Mouse (Mus musculus) forebrain, embryonic 14.5 days (tissue): ENCODE measurements around the gene Tbc1d14. TPM values are rescaled to one million over a fixed set of nuclear protein-coding genes. Genes with fewer than 3 reads are reported as not detected.

ENCODE experiments used
- ATAC-seq: fragments of 200-750 bp; cut with Nextera tagmentation; 2 replicates; pipeline ENCODE4 v1.8.0; 2017; ENCODE audit warnings: mild to moderate bottlenecking, moderate library complexity
- DNase-seq: peaks from one replicate; pipeline ENCODE4 v3.0.0-alpha.2; 2015; ENCODE audit warnings: low spot score
- H3K27ac ChIP-seq: fragments of 300-500 bp; sonication (generic); 2 replicates; pipeline ENCODE4 v1.5.1; 2014; ENCODE audit warnings: low read depth, mild to moderate bottlenecking, control low read depth, low read length, moderate library complexity
- H3K27me3 ChIP-seq: fragments of 300-500 bp; sonication (generic); replicated peaks from 2 replicates; pipeline ENCODE4 v1.6.1; 2014; ENCODE audit warnings: low read length, control low read depth, mixed read lengths; ENCODE audit not compliant: control insufficient read depth, insufficient read depth
- H3K36me3 ChIP-seq: fragments of 300-500 bp; sonication (generic); 2 replicates; pipeline ENCODE4 v1.6.1; 2014; ENCODE audit warnings: low read length, control low read depth; ENCODE audit not compliant: control insufficient read depth, insufficient read depth
- H3K4me1 ChIP-seq: fragments of 300-500 bp; sonication (generic); 2 replicates; pipeline ENCODE4 v1.6.1; 2014; ENCODE audit warnings: antibody characterized with exemption, low read length, control low read depth; ENCODE audit not compliant: control insufficient read depth, insufficient read depth
- H3K4me2 ChIP-seq: fragments of 300-500 bp; sonication (generic); 2 replicates; pipeline ENCODE4 v1.6.1; 2014; ENCODE audit warnings: mild to moderate bottlenecking, control low read depth, low read length
- H3K4me3 ChIP-seq: fragments of 300-500 bp; sonication (generic); 2 replicates; pipeline ENCODE4 v1.5.1; 2014; ENCODE audit warnings: low read depth, low read length, control low read depth
- H3K9ac ChIP-seq: fragments of 300-500 bp; sonication (generic); 2 replicates; pipeline ENCODE4 v1.6.1; 2014; ENCODE audit warnings: mild to moderate bottlenecking, low read length, control low read depth, moderate library complexity
- H3K9me3 ChIP-seq: fragments of 300-500 bp; sonication (generic); replicated peaks from 2 replicates; pipeline ENCODE4 v1.6.1; 2016; ENCODE audit warnings: low read length, control low read depth, mixed read lengths; ENCODE audit not compliant: control insufficient read depth
- WGBS: fragments of 180-500 bp; shearing (Covaris S2); extraction: QIAGEN DNeasy Blood & Tissue Kit; methylation state at CpG from one replicate; pipeline ENCODE4 v1.1.7; 2014; 5-methylcytosine and 5-hydroxymethylcytosine counted together
- polyA plus RNA-seq: library from polyadenylated mRNA; unstranded; fragments of >200 nt; fragmentation: Nextera tagmentation; extraction: Ambion mirVana; gene quantifications from 2 replicates; pipeline ENCODE4 v1.2.1, GENCODE M21; 2014

The Tbc1d14 gene
- polyA plus RNA-seq, 1 experiment from 2014 or later = 92.7 TPM

- H3K4me3 ChIP-seq = no peak overlapping the region
- H3K36me3 ChIP-seq = peaks cover 9% of the 10 kb centered on the region
- WGBS = 95% methylated on average over 4 of the region's 4 CpGs
- DNase-seq = no peak
- no peak overlapping the region for H3K4me2 ChIP-seq
- H3K9me3 ChIP-seq = no peaks in the 10 kb centered on the region
- H3K4me1 ChIP-seq = peaks cover 20% of the 10 kb centered on the region
- H3K27ac ChIP-seq = no peak overlapping the region
- no peak for ATAC-seq
- H3K27me3 ChIP-seq = no peaks in the 10 kb centered on the region
- H3K9ac ChIP-seq = no peak overlapping the region
Measured at GRCm38 (mm10) chr5:36480398-36480797, 112.7 kb downstream of the Tbc1d14 start.

- Histone ChIP-seq H3K4me3 (no peak overlapping the region), H3K4me2 (no peak overlapping the region), H3K9ac (no peak overlapping the region), H3K4me1 (peaks cover 14% of the 10 kb centered on the region), H3K27me3 (no peaks in the 10 kb centered on the region), H3K9me3 (no peaks in the 10 kb centered on the region), H3K36me3 (peaks cover 13% of the 10 kb centered on the region), H3K27ac (no peak overlapping the region)
- DNase-seq = no peak
- WGBS = 81% methylated on average over 2 of the region's 2 CpGs
- ATAC-seq = no peak
Measured at GRCm38 (mm10) chr5:36479735-36480134, 113.3 kb downstream of the Tbc1d14 start.

- DNase-seq (no peak), ATAC-seq (no peak)
- Histone ChIP-seq H3K9ac (no peak overlapping the region), H3K27ac (no peak overlapping the region), H3K4me2 (no peak overlapping the region), H3K27me3 (no peaks in the 10 kb centered on the region), H3K4me3 (no peak overlapping the region), H3K36me3 (peaks cover 18% of the 10 kb centered on the region), H3K9me3 (no peaks in the 10 kb centered on the region), H3K4me1 (peaks cover 13% of the 10 kb centered on the region)
- 94% methylated on average over 6 of the region's 6 CpGs for WGBS
Measured at GRCm38 (mm10) chr5:36478540-36479420, 114.3 kb downstream of the Tbc1d14 start.

GRCm38 (mm10) chr5:36477486-36477885 lies 115.6 kb downstream of the Tbc1d14 start:
- WGBS = 93% methylated on average over 3 of the region's 3 CpGs

GRCm38 (mm10) chr5:36474283-36474682 lies 118.8 kb downstream of the Tbc1d14 start:
- peaks cover 59% of the 10 kb centered on the region for H3K36me3 ChIP-seq

More at GRCm38 (mm10) chr5:36477486-36477885, 115.6 kb downstream of the Tbc1d14 start:
- Histone ChIP-seq H3K4me1 (peaks cover 6% of the 10 kb centered on the region), H3K9me3 (no peaks in the 10 kb centered on the region), H3K4me3 (no peak overlapping the region), H3K4me2 (no peak overlapping the region), H3K9ac (no peak overlapping the region), H3K27ac (no peak overlapping the region), H3K36me3 (peaks cover 28% of the 10 kb centered on the region), H3K27me3 (no peaks in the 10 kb centered on the region)
- ATAC-seq = no peak
- DNase-seq = no peak

GRCm38 (mm10) chr5:36472876-36473655 lies 120.0 kb downstream of the Tbc1d14 start:
- Histone ChIP-seq H3K9ac (no peak overlapping the region), H3K27ac (no peak overlapping the region), H3K4me1 (no peaks in the 10 kb centered on the region), H3K4me3 (no peak overlapping the region), H3K27me3 (no peaks in the 10 kb centered on the region), H3K36me3 (peaks cover 64% of the 10 kb centered on the region), H3K4me2 (no peak overlapping the region), H3K9me3 (no peaks in the 10 kb centered on the region)
- no peak for ATAC-seq
- no peak for DNase-seq
- 92% methylated on average over 4 of the region's 4 CpGs for WGBS

More at GRCm38 (mm10) chr5:36474283-36474682, 118.8 kb downstream of the Tbc1d14 start:
- H3K9me3 ChIP-seq = no peaks in the 10 kb centered on the region
- no peak overlapping the region for H3K9ac ChIP-seq
- no peaks in the 10 kb centered on the region for H3K27me3 ChIP-seq
- ATAC-seq = peak; percentile 46; the same call in 1 of the 2 replicates
- peak; percentile 66 for DNase-seq
- H3K4me1 ChIP-seq = no peaks in the 10 kb centered on the region
- no peak overlapping the region for H3K27ac ChIP-seq
- H3K4me3 ChIP-seq = no peak overlapping the region
- WGBS = 88% methylated on average over 5 of the region's 5 CpGs
- H3K4me2 ChIP-seq = no peak overlapping the region

- peaks cover 59% of the 10 kb centered on the region for H3K36me3 ChIP-seq
- DNase-seq = no peak
- no peak for ATAC-seq
- no peaks in the 10 kb centered on the region for H3K9me3 ChIP-seq
- no peak overlapping the region for H3K27ac ChIP-seq
- WGBS = 93% methylated on average over 8 of the region's 8 CpGs
- H3K27me3 ChIP-seq = no peaks in the 10 kb centered on the region
- no peak overlapping the region for H3K4me3 ChIP-seq
- H3K4me2 ChIP-seq = no peak overlapping the region
- H3K4me1 ChIP-seq = no peaks in the 10 kb centered on the region
- no peak overlapping the region for H3K9ac ChIP-seq
Measured at GRCm38 (mm10) chr5:36471206-36471605, 121.9 kb downstream of the Tbc1d14 start.

- WGBS = 30% methylated on average over 8 of the region's 8 CpGs
Measured at GRCm38 (mm10) chr5:36465889-36466288, 127.2 kb downstream of the Tbc1d14 start.

More at GRCm38 (mm10) chr5:36465889-36466288, 127.2 kb downstream of the Tbc1d14 start:
- peaks cover 19% of the 10 kb centered on the region for H3K36me3 ChIP-seq
- no peak for DNase-seq
- H3K4me1 ChIP-seq = peaks cover 7% of the 10 kb centered on the region
- H3K27me3 ChIP-seq = no peaks in the 10 kb centered on the region
- H3K4me3 ChIP-seq = peak overlapping the region; percentile 93
- peak overlapping the region; percentile 88 for H3K4me2 ChIP-seq
- no peak overlapping the region for H3K27ac ChIP-seq
- ATAC-seq = no peak
- peak overlapping the region; percentile 87 for H3K9ac ChIP-seq
- no peaks in the 10 kb centered on the region for H3K9me3 ChIP-seq
